Mouse (Mus musculus): Measurements from ENCODE around the gene Trak1.

DNA sequence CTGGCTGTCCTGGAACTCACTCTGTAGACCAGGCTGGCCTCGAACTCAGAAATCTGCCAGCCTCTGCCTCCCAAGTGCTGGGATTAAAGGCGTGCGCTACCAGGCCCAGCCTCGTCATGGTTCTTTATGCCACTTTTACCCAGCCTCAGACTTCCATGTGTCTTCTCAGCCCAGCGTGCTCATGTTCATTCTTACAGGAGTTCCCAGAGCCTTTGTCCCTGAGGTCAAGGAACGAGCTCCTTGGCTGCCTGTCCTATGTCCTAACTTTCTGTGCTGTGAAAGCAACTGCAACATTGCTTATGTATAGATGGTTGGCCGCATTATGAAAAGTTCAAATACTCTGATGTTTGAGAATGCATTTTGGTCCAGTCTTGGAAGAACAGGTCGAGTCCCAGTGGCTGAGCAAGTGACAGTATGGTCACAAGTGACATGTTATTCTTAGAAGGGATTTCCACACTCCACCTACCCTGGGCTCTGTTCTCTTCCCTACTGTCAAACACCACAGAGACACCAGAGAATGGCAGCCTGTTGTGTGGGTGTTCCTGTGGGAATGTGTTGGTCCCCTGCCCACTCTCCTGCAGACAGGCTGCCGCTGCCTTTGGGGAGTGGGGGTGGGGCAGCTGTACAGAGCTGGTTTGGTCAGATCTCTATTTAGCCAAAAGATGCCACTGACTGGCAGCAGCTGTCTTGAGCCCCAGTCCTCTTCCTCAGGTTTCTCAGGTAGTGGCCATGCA lies 90.4 kb downstream of the Trak1 start:
- TF ChIP-seq CTCF (IDR thresholded peaks at IDR 0.05; ENCODE audit: low read depth) = no peak
- TF ChIP-seq EP300 (IDR thresholded peaks at IDR 0.05; ENCODE audit: low read depth) = no peak

Measured in liver, embryonic 14.5 days (tissue).